ENCODE assay signal across 41 mouse cellular contexts in genomic region chr7:15884127-15884526, GRCm38 (mm10). TPM values are rescaled to one million over a fixed set of nuclear protein-coding genes. Genes with fewer than 3 reads are reported as not detected.
"Had no signal": no experiment of that assay in that cellular context is flagged by ENCODE, and none has a peak within 500 bp of the region (broad histone marks: within the 10 kb centered on the region; RNA-seq: fewer than 3 reads in every experiment).

No protein-coding gene starts in this region.

- H3K9ac ChIP-seq: heart, embryonic 12.5 days; hindbrain, embryonic 12.5 days; hindbrain, embryonic 14.5 days; intestine, embryonic 15.5 days; limb, embryonic 13.5 days; limb, embryonic 15.5 days; liver, embryonic 12.5 days; liver, embryonic 15.5 days had no signal

- DNase-seq: gastrocnemius, adult 2 months; gastrocnemius, postnatal 10 days; gastrocnemius, postnatal 25 days; heart, adult 18-20 months; heart, postnatal 10 days; heart, postnatal 4 days; kidney, adult 18-20 months; kidney, adult 8-10 months; kidney, postnatal 10 days; kidney, postnatal 25 days; layer of hippocampus, adult 9-11 months; left cerebral cortex, postnatal 4 days had no signal

- H3K9me3 ChIP-seq: heart, embryonic 10.5 days; heart, embryonic 12.5 days; hindbrain, embryonic 10.5 days; hindbrain, embryonic 12.5 days; intestine, embryonic 15.5 days; limb, embryonic 13.5 days; limb, embryonic 15.5 days; liver, embryonic 12.5 days; liver, embryonic 15.5 days had no signal

- H3K27ac ChIP-seq: gastrocnemius, adult 2 months; heart, embryonic 10.5 days; hindbrain, embryonic 10.5 days; hindbrain, embryonic 12.5 days; hindbrain, embryonic 14.5 days; intestine, embryonic 15.5 days; left cerebral cortex, adult 2 months; limb, embryonic 13.5 days; limb, embryonic 15.5 days; liver, embryonic 12.5 days; liver, embryonic 15.5 days had no signal

- H3K4me3 ChIP-seq: gastrocnemius, adult 2 months; heart, embryonic 10.5 days; heart, embryonic 12.5 days; hindbrain, embryonic 10.5 days; hindbrain, embryonic 12.5 days; intestine, embryonic 15.5 days; left cerebral cortex, adult 2 months; limb, embryonic 13.5 days; limb, embryonic 15.5 days; liver, embryonic 12.5 days; liver, embryonic 15.5 days had no signal

- H3K27me3 ChIP-seq: heart, embryonic 12.5 days; hindbrain, embryonic 12.5 days; intestine, embryonic 15.5 days; limb, embryonic 13.5 days; limb, embryonic 15.5 days; liver, embryonic 12.5 days; liver, embryonic 15.5 days had no signal

- H3K4me1 ChIP-seq: heart, embryonic 10.5 days; heart, embryonic 12.5 days; hindbrain, embryonic 12.5 days; intestine, embryonic 15.5 days; limb, embryonic 13.5 days; limb, embryonic 15.5 days; liver, embryonic 12.5 days; liver, embryonic 15.5 days had no signal

- H3K4me2 ChIP-seq: heart, embryonic 12.5 days; hindbrain, embryonic 12.5 days; hindbrain, embryonic 14.5 days; intestine, embryonic 15.5 days; limb, embryonic 13.5 days; limb, embryonic 15.5 days; liver, embryonic 12.5 days; liver, embryonic 15.5 days had no signal

- H3K36me3 ChIP-seq: heart, embryonic 10.5 days; heart, embryonic 12.5 days; hindbrain, embryonic 10.5 days; hindbrain, embryonic 12.5 days; intestine, embryonic 15.5 days; limb, embryonic 13.5 days; limb, embryonic 15.5 days; liver, embryonic 12.5 days; liver, embryonic 15.5 days had no signal

- ATAC-seq: hindbrain, embryonic 16.5 days; inflammation-experienced regulatory T-cells, adult 6 months; intestine, embryonic 15.5 days; intestine, postnatal 0 days; liver, embryonic 12.5 days had no signal

RNA-seq across cellular contexts. Expression of gene Crxos, which starts 1.7 kb away (rescaled TPM):
- total RNA-seq: gastrocnemius, adult 2 months; gastrocnemius, postnatal 10 days; gastrocnemius, postnatal 25 days; gastrocnemius, postnatal 4 days; granulocyte monocyte progenitor cell, adult 5-6 weeks; heart, adult 18-20 months; heart, adult 8-10 months; heart, postnatal 10 days; heart, postnatal 25 days; heart, postnatal 4 days; layer of hippocampus, adult 18-20 months; layer of hippocampus, postnatal 25 days; left cerebral cortex, postnatal 25 days; left cerebral cortex, postnatal 4 days had no signal
- polyA plus RNA-seq: heart, embryonic 10.5 days; heart, embryonic 12.5 days; heart, embryonic 14.5 days; heart, embryonic 16.5 days; hindbrain, embryonic 10.5 days; hindbrain, embryonic 12.5 days; hindbrain, embryonic 16.5 days; inflammation-experienced regulatory T-cells, adult 6 months; intestine, embryonic 15.5 days; intestine, postnatal 0 days; kidney, embryonic 14.5 days; kidney, embryonic 16.5 days; large intestine, adult 2 months; limb, embryonic 11.5 days; limb, embryonic 13.5 days; limb, embryonic 15.5 days; liver, embryonic 12.5 days; liver, embryonic 15.5 days had no signal

RNA-seq across cellular contexts. Expression of gene Crx, which starts 4.4 kb away (rescaled TPM):
- total RNA-seq: gastrocnemius, adult 2 months; gastrocnemius, postnatal 10 days; gastrocnemius, postnatal 25 days; gastrocnemius, postnatal 4 days; granulocyte monocyte progenitor cell, adult 5-6 weeks; heart, adult 18-20 months; heart, adult 8-10 months; heart, postnatal 10 days; heart, postnatal 25 days; heart, postnatal 4 days; layer of hippocampus, adult 18-20 months; layer of hippocampus, adult 8-10 months; layer of hippocampus, postnatal 25 days; left cerebral cortex, adult 2 months; left cerebral cortex, postnatal 25 days; left cerebral cortex, postnatal 4 days had no signal
- polyA plus RNA-seq: heart, embryonic 10.5 days; heart, embryonic 12.5 days; heart, embryonic 14.5 days; heart, embryonic 16.5 days; hindbrain, embryonic 10.5 days; hindbrain, embryonic 12.5 days; hindbrain, embryonic 14.5 days; hindbrain, embryonic 16.5 days; inflammation-experienced regulatory T-cells, adult 6 months; intestine, embryonic 15.5 days; intestine, postnatal 0 days; kidney, embryonic 14.5 days; kidney, embryonic 16.5 days; large intestine, adult 2 months; limb, embryonic 11.5 days; limb, embryonic 13.5 days; limb, embryonic 15.5 days; liver, embryonic 12.5 days; liver, embryonic 15.5 days had no signal

RNA-seq across cellular contexts. Expression of gene Obox6, which starts 44.6 kb away (rescaled TPM):
- total RNA-seq: gastrocnemius, adult 2 months; gastrocnemius, postnatal 10 days; gastrocnemius, postnatal 25 days; gastrocnemius, postnatal 4 days; granulocyte monocyte progenitor cell, adult 5-6 weeks; heart, adult 18-20 months; heart, adult 8-10 months; heart, postnatal 10 days; heart, postnatal 25 days; heart, postnatal 4 days; layer of hippocampus, adult 18-20 months; layer of hippocampus, adult 8-10 months; layer of hippocampus, postnatal 25 days; left cerebral cortex, adult 2 months; left cerebral cortex, postnatal 25 days; left cerebral cortex, postnatal 4 days had no signal
- polyA plus RNA-seq: frontal cortex, adult 2 months; heart, embryonic 10.5 days; heart, embryonic 12.5 days; heart, embryonic 14.5 days; heart, embryonic 16.5 days; hindbrain, embryonic 10.5 days; hindbrain, embryonic 12.5 days; hindbrain, embryonic 14.5 days; hindbrain, embryonic 16.5 days; inflammation-experienced regulatory T-cells, adult 6 months; intestine, embryonic 15.5 days; intestine, postnatal 0 days; kidney, embryonic 14.5 days; kidney, embryonic 16.5 days; large intestine, adult 2 months; limb, embryonic 11.5 days; limb, embryonic 13.5 days; limb, embryonic 15.5 days; liver, embryonic 12.5 days; liver, embryonic 15.5 days had no signal
